Mouse (Mus musculus): ENCODE measurements around the gene Olfr112.
"Not testable (repeated sequence)": the region's sequence is repeated elsewhere in the genome, so short reads cannot be mapped to it uniquely, and the experiment has no call there.

The Olfr112 gene

GRCm38 (mm10) chr17:37569351-37569750 is at the start of gene Olfr112:
Gene Olfr112 (minus strand): TSS chr17:37569451.
- in situ Hi-C loops (cut with MboI, MseI), result no loop called here

- in situ Hi-C loops (cut with MboI, MseI), result no loop called here
These were observed 23.4 kb upstream of the Olfr112 start, which contains the start of gene Olfr114 for GRCm38 (mm10) chr17:37592643-37593042. Gene Olfr114 (minus strand): TSS chr17:37592743.

GRCm38 (mm10) chr17:37577563-37577962 is 8.3 kb upstream of the Olfr112 start, which contains the start of gene Olfr113:
Gene Olfr113 (minus strand): TSS chr17:37577663.
- in situ Hi-C loops (cut with MboI, MseI), result no loop called here

DNA sequence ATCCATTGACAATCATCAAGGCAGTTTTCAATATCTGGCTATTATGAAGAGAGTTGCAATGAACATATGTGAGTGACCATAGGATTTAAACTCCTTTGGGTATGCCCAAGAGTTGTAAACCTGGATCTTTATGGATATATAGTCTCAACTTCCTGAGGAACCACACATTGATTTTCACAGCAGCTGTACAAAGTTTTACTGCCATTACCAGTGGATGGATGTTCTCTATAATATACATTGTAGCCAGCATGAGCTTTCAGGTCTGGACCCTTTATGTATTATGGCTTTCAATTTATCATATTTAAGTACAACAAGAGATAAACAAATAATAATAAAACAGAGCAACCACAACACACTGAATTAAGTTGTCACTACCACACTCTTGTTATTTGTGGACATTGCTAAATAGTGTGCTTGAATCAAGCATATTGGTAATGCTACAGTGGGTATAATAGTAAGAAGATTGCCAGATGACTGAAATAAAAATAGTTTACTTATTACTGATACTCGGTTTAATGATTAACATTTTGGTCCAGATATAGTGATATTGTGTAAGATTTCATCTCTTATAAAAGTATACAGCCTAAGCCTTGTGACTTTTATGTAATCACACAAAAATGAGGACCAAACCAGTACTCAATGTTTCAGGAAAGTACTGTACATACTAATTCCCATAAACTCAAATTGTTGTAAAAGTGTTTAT is 10.2 kb downstream of the Olfr112 start:
- in situ Hi-C loops (cut with MboI, MseI), result no loop called here

DNA sequence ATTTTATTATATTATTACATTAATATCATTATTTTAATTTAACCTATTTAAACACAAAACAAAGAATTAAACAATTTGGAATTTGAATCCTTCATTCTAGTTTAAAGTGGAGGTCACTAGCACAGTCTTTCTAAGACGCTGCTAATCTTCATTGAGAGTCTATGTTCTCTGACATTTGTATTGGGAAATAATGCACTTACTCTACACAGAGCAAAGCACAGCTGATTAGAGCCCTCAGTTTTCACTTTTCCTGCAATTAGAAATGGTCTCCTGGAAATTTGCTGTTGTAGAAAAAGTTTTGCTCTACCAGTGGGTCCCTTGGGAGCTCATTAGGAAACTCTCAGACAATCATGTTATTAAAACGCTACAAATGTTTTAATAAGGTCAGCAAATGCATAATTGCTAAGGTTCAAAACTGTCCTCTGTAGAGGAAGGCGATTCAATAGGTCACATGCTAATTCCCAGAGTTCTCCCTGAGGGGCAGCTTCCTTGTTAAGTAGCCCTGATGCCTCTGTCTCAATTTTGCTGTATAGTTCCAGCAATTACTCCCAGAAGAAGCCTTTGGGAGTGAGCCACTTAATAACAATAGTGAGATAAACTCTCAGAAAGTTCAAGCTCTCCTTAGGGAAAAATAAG is 25.3 kb downstream of the Olfr112 start:
- in situ Hi-C loops (cut with MboI, MseI), result no loop called here

DNA sequence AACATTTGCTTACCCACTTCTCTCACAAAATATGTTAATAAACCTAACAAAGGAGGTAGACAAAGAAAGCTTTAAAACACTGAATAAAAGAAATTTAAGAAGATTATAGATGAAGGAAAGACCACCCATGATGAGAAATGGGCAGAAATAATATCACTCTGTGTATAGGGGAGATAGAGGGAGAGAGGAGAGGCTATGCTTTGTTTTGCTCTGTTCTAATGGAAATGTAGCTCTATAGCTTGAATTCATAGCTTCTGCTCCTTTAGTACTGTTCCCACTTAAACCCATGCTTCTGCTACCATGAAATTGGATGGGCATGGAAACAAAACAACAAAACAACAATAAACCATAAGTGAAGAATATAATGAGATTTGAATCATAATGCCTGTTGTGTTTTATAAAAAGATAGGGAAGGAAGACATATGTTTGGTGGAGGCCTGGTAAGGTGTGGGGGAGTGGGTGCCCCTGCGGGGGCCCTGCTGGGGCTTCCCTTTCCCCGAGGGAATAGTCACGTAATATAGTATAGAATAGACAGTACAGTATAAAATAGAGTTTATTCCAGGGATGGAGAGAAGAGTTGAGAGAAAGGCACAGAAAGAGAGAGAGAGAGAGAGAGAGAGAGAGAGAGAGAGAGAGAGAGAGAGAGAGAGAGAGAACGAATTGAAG is 27.7 kb downstream of the Olfr112 start:
- in situ Hi-C loops (cut with MboI, MseI), result no loop called here

DNA sequence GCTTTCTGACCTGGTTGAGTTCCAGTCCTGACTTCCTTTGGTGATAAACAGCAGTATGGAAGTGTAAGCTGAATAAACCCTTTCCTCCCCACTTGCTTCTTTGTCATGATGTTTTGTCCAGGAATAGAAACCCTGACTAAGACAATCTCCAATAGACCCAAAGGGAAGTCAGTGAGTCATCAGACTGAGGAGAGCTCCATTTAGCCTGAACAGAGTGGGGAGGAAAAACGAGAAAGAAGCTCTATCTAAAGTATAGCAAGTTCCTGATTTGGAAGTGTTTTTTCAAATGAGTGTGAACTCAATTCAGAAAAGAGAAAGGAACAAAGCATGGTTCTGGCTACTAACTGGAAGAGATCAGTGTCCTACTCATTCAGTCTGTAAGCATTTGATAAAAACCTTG is 30.8 kb downstream of the Olfr112 start:
- in situ Hi-C loops (cut with MboI, MseI), result not testable (repeated sequence)

DNA sequence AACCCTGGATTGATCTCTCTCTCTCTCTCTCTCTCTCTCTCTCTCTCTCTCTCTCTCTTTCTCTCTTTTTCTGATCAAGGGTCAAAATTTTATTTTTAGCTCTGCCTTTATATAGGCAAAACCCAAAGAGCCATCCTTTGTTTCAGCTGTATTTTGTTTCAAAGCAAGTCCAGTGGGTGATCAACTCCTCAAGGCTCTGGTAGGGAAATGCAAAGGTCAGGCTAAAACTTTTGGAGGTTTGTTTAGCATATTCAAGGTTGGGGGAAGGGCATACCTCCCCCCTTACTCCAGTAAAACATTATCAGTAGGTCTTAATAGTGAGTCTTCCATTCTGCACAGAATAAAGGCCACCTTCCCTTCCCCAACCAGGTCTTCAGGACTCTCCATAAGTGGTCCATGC is 34.1 kb downstream of the Olfr112 start:
- in situ Hi-C loops (cut with MboI, MseI), result no loop called here

DNA sequence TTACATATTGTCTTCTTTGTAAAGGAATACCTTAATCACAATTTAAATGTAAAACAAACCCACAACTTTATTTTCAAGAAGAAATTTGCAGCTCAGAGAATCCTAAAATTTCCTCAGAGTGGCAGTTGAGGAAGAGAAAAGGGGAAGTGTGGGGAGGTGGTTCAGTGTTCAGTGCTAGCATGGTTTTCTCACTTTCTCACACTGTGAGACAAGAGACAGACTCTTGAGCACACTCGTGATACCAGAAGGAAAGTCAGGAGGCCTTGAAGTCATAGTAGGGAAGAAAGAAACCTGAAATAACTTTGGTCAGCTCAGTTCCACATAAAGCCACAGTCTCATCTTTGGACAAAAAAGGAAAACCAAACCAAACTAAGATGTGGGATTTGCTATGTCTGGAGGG is 43.8 kb downstream of the Olfr112 start:
- in situ Hi-C loops (cut with MboI, MseI), result not testable (repeated sequence)

DNA sequence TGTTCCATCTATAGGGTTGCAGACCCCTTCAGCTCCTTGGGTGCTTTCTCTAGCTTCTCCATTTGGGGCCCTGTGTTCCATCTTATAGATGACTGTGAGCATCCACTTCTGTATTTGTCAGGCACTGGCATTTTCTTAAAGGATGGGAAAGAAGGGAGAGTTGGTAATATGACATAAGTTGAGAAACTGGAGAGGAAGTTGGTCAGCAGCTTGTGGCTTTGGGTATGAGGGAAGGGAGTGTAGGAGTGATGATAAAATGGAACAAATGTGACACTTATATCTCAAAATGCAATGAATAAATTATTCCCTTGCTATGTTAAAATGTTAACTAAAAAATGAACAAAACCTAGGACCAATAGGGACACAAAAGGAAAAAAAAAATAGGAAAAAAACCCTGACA is 44.6 kb downstream of the Olfr112 start:
- in situ Hi-C loops (cut with MboI, MseI), result not testable (repeated sequence)

Data from regulatory T cell (primary cell).